Mouse (Mus musculus): ENCODE measurements at regions not wholly inside any gene's neighbourhood (a gene's known extent, or its start where the extent isn't known, plus 50 kb on each side); places are given as distances from the start of the nearest gene placed in this dataset.

DNA sequence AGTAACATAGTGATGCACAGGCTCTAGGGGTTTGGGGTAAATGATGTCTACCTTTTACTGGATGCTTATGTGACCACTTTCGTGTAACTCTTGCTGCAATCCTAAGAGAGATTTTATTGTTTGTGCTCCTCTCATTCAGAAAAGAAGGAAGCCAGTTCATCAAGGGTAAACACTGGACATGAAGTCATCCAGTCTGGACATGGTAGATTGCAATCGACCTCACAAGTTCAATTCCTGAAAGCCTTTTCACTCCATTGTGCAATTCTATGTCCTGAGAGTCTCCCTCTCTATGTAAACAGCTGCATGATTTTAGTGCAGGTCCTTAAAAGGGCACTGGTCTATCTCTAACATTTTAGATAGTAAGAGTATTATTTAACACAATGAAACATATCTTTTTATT is 73.5 kb upstream of the Gm16223 start:
- no peak for DNase-seq

DNA sequence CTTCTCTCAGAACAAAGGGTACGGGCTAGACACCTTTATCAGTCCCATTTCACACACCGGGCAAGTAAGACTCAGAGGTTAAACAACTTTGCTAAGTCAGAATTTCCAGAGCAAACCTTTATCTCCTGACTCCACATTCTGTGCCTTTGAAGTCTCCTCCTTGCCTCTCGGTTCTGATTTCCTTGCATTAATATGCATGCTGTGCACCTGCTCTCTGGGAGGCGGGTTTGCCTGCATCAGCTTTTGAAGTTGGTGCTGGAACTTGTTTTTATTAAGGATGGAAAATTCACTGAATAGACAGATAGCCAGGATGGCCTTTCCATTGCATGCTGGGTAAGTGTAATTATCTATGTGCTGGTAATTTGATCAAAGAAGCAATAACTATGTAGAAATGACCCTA is 84.2 kb upstream of the Gm16223 start:
- DNase-seq = no peak

DNA sequence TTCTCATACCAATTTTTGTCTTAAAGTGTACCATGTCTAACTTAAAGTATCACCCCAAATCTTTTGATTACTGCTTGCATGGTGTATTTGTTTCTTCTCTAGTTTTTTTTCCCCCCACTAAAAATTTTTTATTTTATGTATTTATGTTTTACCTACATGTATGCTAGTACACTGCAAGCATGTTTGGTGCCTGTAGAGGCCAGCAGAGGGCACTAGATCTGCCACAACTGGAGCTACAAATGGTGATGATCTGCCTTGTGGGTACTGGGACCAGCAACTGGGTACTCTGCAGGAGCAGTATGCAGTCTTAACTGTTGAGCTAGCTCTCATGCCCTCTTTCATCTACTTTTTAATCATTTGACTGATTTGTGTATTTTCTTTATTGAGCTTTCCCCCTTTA is 92.2 kb upstream of the Gm16223 start:
- DNase-seq = no peak

DNA sequence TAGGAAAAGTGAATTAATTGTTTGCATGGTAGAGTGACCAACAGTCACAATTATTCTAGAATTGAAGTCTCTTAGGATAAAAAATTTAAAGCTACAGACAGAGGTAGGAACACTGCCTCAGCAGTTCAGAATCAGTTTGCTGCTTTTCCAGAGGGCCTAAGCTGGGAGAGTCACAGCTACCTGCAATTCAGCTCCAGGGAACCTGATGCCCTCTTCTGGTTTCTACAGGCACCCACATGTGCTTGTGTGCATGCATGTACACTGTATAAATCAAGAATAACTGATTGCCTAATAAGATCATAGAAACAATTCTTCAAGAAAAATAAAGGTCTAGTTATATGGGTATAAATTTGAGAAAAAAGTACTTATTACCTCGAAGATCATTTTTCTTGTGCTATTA is 96.6 kb upstream of the Gm16223 start:
- DNase-seq = peak; percentile 26

DNA sequence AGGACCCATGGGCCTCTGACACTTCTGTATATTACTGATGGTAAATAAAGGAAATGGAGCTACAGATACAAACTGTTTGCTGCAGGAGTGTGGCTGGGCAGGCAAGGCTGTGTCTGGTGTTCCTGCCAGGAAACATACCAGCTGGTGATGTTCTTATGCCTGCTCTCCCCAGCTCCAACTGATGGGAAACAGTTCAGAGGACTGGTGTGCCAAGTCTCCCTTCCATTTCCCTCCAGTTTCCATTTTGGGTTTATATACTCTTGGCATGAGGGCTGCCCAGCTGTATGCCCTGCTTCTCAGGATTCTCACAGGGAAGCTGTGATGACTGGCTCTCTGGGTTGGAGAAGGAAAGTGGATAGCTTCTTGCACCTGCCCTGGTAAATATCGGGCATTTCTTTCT is 100.8 kb upstream of the Gm16223 start:
- DNase-seq = no peak

DNA sequence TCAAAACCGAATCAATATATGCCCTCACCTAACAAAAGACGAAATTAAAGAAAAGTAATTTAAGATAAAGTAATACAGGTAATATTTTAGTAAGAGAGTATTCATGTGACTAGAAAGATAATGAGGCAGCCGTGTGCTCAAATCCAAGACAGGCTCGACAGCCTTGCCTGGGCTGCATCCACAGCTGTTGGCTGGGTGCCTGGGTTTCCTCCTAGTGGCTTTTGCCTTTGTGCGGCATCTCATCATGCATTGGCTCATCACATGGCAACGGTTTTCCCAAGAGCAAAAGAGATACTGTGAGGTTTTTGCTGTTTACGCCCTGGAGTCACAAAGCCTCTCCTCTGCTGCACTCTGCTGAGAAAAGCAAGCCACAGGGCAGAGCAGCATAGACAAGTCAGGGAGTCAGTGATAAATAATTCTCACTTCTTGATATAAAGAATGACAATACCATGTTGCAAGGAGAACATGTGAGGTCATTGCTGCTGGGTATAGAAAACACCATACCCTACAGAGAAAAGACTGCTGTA is 103.1 kb upstream of the Bod1l start:
- DNase-seq = peak; percentile 56

DNA sequence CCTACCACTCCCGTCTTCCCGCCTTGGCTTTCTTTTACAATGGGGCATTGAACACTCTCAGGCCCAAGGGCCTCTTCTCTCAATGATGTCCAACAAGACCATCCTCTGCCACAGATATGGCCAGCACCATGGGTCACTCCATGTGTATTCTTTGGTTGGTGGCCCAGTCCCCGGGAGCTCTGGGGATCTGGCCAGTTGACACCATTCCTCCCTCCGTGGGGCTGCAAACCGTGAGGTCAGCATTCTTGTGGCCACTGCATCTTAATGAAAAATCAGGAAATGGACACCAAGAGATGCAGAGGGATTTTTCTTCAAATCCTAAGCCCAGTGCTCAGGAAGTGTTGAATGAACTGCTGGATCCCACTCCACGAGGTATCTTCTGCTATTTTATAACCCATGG is 99.3 kb upstream of the Bod1l start:
- no peak for DNase-seq

DNA sequence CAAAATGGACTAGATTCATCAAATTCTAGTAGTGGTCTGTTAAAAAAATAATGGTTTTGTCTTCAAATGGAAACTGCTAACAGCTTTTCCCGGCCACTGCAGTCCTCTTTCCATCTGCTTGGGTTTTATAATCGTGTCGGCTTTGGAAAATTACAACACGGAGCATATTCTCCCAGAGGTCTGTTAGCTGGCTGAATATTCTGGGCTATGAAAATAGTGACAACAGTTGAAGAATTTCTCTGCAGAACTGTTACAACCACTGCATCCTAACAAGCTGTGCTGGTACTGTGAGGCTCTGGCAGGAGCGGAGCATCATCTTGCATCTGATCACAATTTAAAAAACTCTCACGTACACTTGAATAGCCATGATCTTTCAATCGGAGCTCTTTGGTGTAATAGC is 98.0 kb upstream of the Bod1l start:
- no peak for DNase-seq

DNA sequence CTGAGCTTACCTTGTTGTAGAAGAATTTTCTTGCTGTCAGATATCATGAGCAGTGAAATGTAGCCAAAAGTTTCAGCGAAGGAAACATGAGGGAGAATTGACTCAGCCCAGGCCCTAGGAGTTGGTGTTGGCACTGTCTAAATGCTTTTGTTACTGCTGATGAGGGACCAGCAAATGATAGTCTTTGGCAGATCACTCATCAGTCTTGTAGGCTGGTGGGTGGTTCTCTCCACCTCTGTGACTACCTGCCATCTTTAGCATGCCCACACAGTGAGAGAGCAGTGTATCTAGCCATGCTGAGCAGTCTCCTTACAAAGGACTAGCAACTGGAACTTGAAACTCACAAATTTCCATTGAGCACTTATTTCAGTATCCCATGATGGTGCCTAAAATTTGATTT is 97.1 kb upstream of the Bod1l start:
- no peak for DNase-seq

DNA sequence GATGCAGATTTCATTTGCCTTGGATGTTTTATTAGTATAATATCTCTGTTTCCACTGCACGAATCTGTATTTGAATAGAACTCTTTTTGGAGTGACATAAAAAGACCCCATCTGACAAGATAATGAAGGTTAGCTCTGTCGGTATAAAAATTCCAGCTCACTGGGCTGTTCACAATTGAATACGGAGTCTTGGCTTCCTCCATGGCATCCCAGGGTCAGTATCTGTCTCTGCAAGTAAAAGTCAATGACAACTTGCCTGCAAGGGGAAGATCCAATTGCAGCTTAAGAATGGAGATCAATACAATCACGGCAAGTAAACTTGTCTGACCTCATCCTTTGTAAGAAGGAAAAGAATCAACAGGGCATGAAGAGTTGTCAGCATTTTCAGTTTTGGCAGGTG is 95.6 kb upstream of the Bod1l start:
- no peak for DNase-seq

DNA sequence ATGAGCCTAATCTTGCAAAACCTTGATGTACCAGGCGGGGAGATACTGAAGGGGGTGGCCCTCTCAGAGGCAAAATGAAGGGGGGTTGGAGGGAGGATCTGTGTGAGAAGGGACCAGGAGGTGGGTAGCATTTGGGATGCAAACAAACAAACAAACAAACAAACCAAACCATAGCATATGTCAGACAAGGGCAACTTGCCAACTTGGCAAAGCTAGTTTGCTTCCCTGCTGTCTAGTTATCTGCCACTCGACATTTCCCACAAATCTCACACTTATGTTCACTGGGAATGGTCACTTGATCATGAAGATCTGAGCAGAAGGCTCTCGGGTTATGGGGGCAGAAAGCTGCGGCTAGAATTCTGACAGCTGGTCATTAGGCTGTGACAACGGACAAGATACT is 65.9 kb upstream of the Bod1l start:
- no peak for DNase-seq

DNA sequence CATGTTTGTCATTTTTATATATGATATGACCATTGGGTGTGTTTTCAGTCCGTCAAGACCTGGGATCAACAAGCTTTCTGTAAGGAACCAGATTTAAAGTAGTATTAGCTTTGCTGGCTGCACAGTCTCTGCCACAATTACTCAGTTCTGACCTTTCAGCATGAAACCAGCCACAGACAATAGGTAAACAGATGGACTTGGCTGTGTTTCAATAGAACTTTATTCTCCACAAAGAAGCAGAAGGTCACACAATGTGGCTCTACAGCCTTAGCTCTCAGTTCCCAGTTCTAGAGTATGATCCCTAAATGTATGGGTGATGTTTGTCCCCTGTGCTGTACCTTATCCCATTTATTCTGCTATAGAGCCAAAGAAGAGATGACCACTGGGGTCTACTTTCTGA is 63.6 kb upstream of the Bod1l start:
- no peak for DNase-seq

DNA sequence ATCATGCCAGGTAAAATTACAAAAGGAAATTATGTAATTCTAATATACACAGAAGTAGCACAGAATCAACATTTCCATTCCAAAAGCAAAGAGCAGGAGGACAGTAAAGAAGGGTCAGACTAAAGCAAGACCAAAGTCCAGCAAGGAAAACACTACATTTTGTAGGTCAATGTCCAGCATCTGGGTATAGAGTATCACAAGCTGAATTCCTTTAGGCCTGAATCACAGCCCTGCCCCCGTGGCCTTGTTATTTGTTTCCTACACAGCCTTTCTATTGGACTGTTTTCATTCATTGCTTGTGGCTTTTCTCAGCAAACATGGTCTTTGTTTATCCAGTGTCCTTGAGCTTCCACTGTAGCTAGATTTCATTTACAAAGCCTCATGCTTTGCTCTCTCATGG is 60.4 kb upstream of the Bod1l start:
- DNase-seq = peak; percentile 46

DNA sequence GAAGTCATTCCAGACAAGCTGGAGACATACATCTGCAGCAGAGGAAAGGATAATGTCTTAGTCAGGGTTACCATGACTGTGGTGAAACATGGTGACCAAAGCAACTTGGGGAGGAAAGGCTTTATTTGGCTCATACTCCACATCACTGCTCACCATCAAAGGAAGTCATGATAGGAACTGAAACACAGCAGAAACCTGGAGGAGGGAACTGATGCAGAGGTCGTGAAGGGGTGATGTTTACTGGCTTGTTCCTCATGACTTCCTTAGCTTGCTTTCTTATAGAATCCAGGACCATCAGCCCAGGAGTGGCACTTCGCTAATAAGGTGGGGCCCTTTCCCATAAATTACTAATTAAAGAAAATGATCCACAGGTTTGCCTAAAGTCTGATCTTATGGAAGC is 55.1 kb upstream of the Bod1l start:
- no peak for DNase-seq

DNA sequence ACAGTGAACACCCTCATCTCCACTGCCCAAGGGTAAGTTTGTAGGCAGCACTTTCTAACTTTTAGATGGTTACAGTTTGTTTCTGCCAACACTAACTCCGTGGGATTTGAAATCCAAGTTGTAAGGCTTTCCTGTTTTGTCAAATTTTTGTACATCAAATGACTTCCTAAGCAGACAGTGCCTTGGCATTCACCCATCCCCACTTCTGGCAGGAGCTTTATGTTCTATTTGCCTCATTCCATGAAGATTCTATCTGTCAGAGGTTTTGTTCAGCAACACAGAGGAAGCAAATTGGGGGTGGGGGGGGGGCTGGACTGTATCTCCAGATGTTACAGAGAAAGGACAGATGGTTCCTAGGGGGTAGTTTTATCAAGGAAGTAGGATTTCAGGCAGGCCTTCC is 54.6 kb upstream of the Bod1l start:
- peak; percentile 15 for DNase-seq

Measured in adrenal gland, postnatal 10 days (tissue).